Mouse (Mus musculus) limb, embryonic 10.5 days (tissue): ENCODE data around the gene Trim62. TPM values are rescaled to one million over a fixed set of nuclear protein-coding genes. Genes with fewer than 3 reads are reported as not detected.

Experiments used
- DNase-seq: peaks from one replicate; pipeline ENCODE4 v3.0.0-alpha.2; 2017; ENCODE audit warnings: low spot score
- H3K27ac ChIP-seq: fragments of 300-500 bp; sonication (generic); 2 replicates; pipeline ENCODE4 v1.5.1; 2016; ENCODE audit warnings: mild to moderate bottlenecking
- H3K27me3 ChIP-seq: fragments of 300-500 bp; sonication (generic); 2 replicates; pipeline ENCODE4 v1.6.1; 2016; ENCODE audit warnings: low read depth, mild to moderate bottlenecking; ENCODE audit not compliant: poor library complexity, severe bottlenecking
- H3K36me3 ChIP-seq: fragments of 300-500 bp; sonication (generic); 2 replicates; pipeline ENCODE4 v1.6.1; 2016; ENCODE audit warnings: mild to moderate bottlenecking, moderate library complexity
- H3K4me1 ChIP-seq: fragments of 300-500 bp; sonication (generic); 2 replicates; pipeline ENCODE4 v1.6.1; 2016
- H3K4me3 ChIP-seq: fragments of 300-500 bp; sonication (generic); 2 replicates; pipeline ENCODE4 v1.5.1; 2016; ENCODE audit warnings: mild to moderate bottlenecking, moderate library complexity
- H3K9me3 ChIP-seq: fragments of 300-500 bp; sonication (generic); replicated peaks from 2 replicates; pipeline ENCODE4 v1.6.1; 2016; ENCODE audit warnings: mild to moderate bottlenecking
- WGBS: fragments of 180-500 bp; shearing (Covaris S2); methylation state at CpG from one replicate; pipeline ENCODE4 v1.1.7; 2016; 5-methylcytosine and 5-hydroxymethylcytosine counted together
- polyA plus RNA-seq: library from polyadenylated mRNA; unstranded; fragments of >200 nt; fragmentation: Nextera tagmentation; extraction: Ambion mirVana; gene quantifications from 2 replicates; pipeline ENCODE4 v1.2.1, GENCODE M21; 2016

Trim62 gene
- polyA plus RNA-seq, 1 experiment from 2014 or later = 8.2 TPM

DNA sequence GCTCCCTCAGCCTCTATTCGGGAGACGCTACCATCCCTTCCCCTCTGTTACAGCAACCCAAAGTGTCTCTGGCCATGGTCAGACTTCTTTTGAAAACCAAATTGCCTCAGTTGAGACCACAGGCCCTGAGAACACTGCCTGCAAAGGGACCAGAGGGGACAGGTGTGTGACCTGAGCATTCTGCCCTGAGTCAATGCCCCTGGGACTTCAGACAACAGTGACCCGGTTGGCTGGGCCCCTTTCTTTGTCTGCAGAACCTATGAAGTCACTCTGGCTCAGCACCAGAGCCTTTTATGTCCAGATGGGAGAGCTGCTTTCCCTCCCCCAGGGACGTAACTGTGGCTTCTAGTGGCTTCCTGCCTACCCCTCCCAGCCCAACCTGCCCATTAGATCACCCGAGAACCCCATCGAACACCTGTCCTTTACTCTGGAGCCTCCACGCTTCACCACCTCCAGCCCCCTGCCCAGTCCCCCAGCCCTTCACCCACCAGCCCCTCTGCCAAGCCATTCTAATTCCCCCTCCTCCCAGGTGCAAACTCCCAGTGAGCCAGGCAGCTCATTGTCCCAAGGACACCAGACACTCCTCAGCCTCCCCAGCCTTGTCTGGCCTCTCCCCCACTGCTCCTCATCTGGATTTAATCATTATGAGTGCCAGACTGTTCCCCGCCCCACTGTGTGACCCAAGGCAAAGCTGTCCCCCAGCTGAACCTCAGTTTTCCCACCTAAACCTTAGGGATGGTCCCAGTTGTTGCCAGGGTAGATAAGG lies 20.8 kb downstream of the Trim62 start:
- H3K36me3 ChIP-seq = peaks cover 30% of the 10 kb centered on the region
- H3K4me1 ChIP-seq = peaks cover 72% of the 10 kb centered on the region
- H3K27me3 ChIP-seq = no peaks in the 10 kb centered on the region
- peak overlapping the region; percentile 91 for H3K27ac ChIP-seq
- peak overlapping the region; percentile 22 for H3K4me3 ChIP-seq
- peak; percentile 74 for DNase-seq
- WGBS = 38% methylated on average over 8 of the region's 8 CpGs
- H3K9me3 ChIP-seq = no peaks in the 10 kb centered on the region

GRCm38 (mm10) chr4:128905251-128905650 lies 21.9 kb downstream of the Trim62 start:
- Histone ChIP-seq H3K36me3 (peaks cover 40% of the 10 kb centered on the region), H3K27me3 (no peaks in the 10 kb centered on the region), H3K9me3 (no peaks in the 10 kb centered on the region), H3K4me3 (peak overlapping the region; percentile 22), H3K4me1 (peaks cover 62% of the 10 kb centered on the region), H3K27ac (peak overlapping the region; percentile 91)
- 6% methylated on average over 8 of the region's 8 CpGs for WGBS
- peak; percentile 54 for DNase-seq

DNA sequence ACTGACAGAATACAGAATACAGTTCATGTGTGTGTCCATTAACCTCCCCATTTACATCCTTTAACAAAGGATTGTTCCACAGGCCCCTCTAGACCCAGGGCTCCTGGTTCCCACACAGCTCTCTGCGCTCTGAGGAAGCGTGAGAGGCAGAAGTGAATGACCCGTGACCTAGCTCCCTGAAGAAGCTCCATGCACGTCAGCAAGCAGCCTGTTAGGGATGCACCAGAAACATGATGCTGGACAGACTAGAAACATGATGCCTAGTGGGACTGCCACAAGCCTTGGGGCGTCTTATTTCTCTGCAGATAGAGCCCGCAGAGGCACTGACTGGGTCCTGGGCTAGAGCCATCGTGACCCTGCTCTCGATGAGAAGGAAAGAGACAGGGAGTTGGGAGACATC lies 23.4 kb downstream of the Trim62 start:
- peak overlapping the region; percentile 13; the same call in 1 of the 2 replicates for H3K4me3 ChIP-seq
- 24% methylated on average over 8 of the region's 8 CpGs for WGBS
- H3K27me3 ChIP-seq = no peaks in the 10 kb centered on the region
- H3K36me3 ChIP-seq = peaks cover 33% of the 10 kb centered on the region
- H3K9me3 ChIP-seq = no peaks in the 10 kb centered on the region
- peaks cover 57% of the 10 kb centered on the region for H3K4me1 ChIP-seq
- peak overlapping the region; percentile 91 for H3K27ac ChIP-seq
- DNase-seq = no peak

DNA sequence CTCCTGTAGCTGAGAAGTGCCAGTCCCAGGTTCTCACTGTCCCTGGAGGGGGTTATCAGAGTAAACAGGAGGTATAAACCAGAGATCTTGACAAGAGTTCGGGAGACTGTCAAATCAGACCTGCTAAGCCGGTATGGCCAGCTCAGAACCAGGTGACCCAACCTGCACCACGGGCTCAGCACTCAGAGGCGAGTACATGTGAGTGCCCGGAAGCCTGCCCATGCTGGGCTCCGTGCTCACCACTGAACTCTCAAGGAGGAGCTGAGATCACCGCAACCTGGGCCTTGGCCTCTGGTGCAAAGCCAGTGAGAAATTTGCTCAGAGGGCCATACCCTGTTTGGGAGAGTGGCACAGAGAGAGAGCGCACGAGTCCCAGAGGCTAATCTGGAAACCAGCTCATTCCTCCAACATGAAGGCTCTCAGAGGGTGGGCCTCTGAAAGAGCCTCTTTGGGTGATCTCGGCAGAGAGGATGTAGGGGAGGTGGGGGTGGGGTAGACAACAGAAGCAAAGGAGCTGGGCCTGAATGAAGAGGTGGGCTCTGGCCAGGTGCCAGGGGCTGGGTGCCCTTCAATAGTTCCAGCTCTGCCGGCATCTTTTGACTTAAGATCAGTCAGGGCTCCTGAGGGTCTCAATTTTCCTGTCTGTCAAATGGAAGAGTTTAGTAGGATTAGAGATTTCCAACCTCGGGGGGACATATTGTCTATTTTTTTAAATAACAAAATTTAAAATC lies 24.0 kb downstream of the Trim62 start:
- Histone ChIP-seq H3K36me3 (peaks cover 30% of the 10 kb centered on the region), H3K27me3 (no peaks in the 10 kb centered on the region), H3K4me1 (peaks cover 57% of the 10 kb centered on the region), H3K9me3 (no peaks in the 10 kb centered on the region), H3K4me3 (peak overlapping the region; percentile 13; the same call in 1 of the 2 replicates), H3K27ac (peak overlapping the region; percentile 91)
- DNase-seq = peak; percentile 46
- WGBS = 76% methylated on average over 12 of the region's 12 CpGs

- Histone ChIP-seq H3K9me3 (no peaks in the 10 kb centered on the region), H3K27me3 (no peaks in the 10 kb centered on the region), H3K27ac (no peak overlapping the region), H3K4me3 (no peak overlapping the region), H3K4me1 (peaks cover 50% of the 10 kb centered on the region), H3K36me3 (peaks cover 19% of the 10 kb centered on the region)
- DNase-seq = peak; percentile 71
- 65% methylated on average over 24 of the region's 24 CpGs for whole genome bisulfite sequencing
Measured at GRCm38 (mm10) chr4:128908586-128909377, 25.4 kb downstream of the Trim62 start.

GRCm38 (mm10) chr4:128909378-128909831 lies 26.0 kb downstream of the Trim62 start:
- H3K27me3 ChIP-seq = no peaks in the 10 kb centered on the region
- H3K36me3 ChIP-seq = peaks cover 19% of the 10 kb centered on the region
- WGBS = 92% methylated on average over 14 of the region's 14 CpGs
- H3K27ac ChIP-seq = no peak overlapping the region
- no peaks in the 10 kb centered on the region for H3K9me3 ChIP-seq
- H3K4me1 ChIP-seq = peaks cover 43% of the 10 kb centered on the region
- no peak overlapping the region for H3K4me3 ChIP-seq
- DNase-seq = no peak

GRCm38 (mm10) chr4:128910276-128911063 lies 27.1 kb downstream of the Trim62 start:
- no peaks in the 10 kb centered on the region for H3K9me3 ChIP-seq
- no peak overlapping the region for H3K27ac ChIP-seq
- WGBS = 84% methylated on average over 8 of the region's 8 CpGs
- DNase-seq = no peak
- H3K27me3 ChIP-seq = no peaks in the 10 kb centered on the region
- H3K4me3 ChIP-seq = no peak overlapping the region
- H3K4me1 ChIP-seq = peaks cover 33% of the 10 kb centered on the region
- peaks cover 19% of the 10 kb centered on the region for H3K36me3 ChIP-seq

GRCm38 (mm10) chr4:128912085-128912484 lies 28.7 kb downstream of the Trim62 start:
- peaks cover 19% of the 10 kb centered on the region for H3K36me3 ChIP-seq
- no peaks in the 10 kb centered on the region for H3K9me3 ChIP-seq
- no peak for DNase-seq
- 90% methylated on average over 10 of the region's 10 CpGs for WGBS
- no peak overlapping the region for H3K27ac ChIP-seq
- H3K4me3 ChIP-seq = no peak overlapping the region
- peaks cover 17% of the 10 kb centered on the region for H3K4me1 ChIP-seq
- no peaks in the 10 kb centered on the region for H3K27me3 ChIP-seq

- peak; percentile 77 for DNase-seq
- Histone ChIP-seq H3K36me3 (peaks cover 18% of the 10 kb centered on the region), H3K4me1 (peaks cover 7% of the 10 kb centered on the region; the same call in 1 of the 2 replicates), H3K4me3 (no peak overlapping the region), H3K27ac (no peak overlapping the region), H3K27me3 (no peaks in the 10 kb centered on the region), H3K9me3 (no peaks in the 10 kb centered on the region)
- WGBS = 24% methylated on average over 4 of the region's 4 CpGs
Measured at GRCm38 (mm10) chr4:128913794-128914193, 30.4 kb downstream of the Trim62 start.

GRCm38 (mm10) chr4:128917119-128917518 lies 33.7 kb downstream of the Trim62 start:
- peaks cover 3% of the 10 kb centered on the region; the same call in 1 of the 2 replicates for H3K4me1 ChIP-seq
- H3K27ac ChIP-seq = no peak overlapping the region
- H3K27me3 ChIP-seq = no peaks in the 10 kb centered on the region
- no peaks in the 10 kb centered on the region for H3K9me3 ChIP-seq
- no peak overlapping the region for H3K4me3 ChIP-seq
- 76% methylated on average over 3 of the region's 3 CpGs for WGBS
- no peaks in the 10 kb centered on the region for H3K36me3 ChIP-seq
- DNase-seq = no peak

DNA sequence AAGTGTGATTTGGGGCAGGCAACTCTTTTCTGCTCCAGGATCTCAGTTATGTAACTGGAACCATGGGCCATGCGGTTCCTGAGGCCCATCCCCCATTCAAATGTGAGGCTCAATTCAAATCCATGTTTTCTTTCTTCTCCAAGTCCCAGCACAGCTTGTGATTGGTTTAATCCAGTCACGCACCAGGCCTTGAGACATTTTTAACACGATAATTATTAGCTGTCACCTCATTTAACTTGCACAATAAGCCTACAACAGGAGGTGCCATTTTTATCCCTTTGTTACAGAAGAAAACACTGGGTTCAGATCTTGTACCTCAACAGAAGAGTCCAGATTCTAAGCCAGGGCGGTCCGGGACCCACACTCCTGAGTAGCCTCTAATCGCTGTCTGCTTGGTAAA lies 34.4 kb downstream of the Trim62 start:
- no peaks in the 10 kb centered on the region for H3K36me3 ChIP-seq
- DNase-seq = no peak
- H3K27me3 ChIP-seq = no peaks in the 10 kb centered on the region; the same call in 1 of the 2 replicates
- no peaks in the 10 kb centered on the region for H3K9me3 ChIP-seq
- H3K27ac ChIP-seq = no peak overlapping the region
- peaks cover 3% of the 10 kb centered on the region; the same call in 1 of the 2 replicates for H3K4me1 ChIP-seq
- no peak overlapping the region for H3K4me3 ChIP-seq
- 93% methylated on average over 6 of the region's 6 CpGs for WGBS

DNA sequence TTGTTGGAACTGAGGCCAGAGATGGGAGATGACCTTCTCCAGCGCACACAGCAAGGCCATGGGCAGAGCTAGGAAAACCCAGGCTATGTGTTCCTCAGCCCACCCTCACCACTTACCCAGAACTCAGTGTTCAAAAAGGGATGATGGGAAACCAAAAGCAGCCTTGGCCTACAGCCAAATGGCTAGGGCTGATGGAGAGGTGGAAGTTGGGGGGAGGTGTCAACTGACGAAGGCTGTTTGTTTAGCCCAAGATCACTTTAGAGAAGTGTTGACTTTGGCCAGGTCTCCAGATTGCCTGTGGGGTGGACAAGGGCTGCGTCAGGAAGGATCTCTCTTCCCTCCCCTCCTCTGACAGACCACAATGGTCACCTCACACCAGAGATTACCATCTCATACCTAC lies 34.8 kb downstream of the Trim62 start:
- Histone ChIP-seq H3K27ac (no peak overlapping the region), H3K9me3 (no peaks in the 10 kb centered on the region), H3K4me3 (no peak overlapping the region), H3K4me1 (peaks cover 3% of the 10 kb centered on the region; the same call in 1 of the 2 replicates), H3K27me3 (peaks cover 3% of the 10 kb centered on the region; the same call in 1 of the 2 replicates), H3K36me3 (no peaks in the 10 kb centered on the region)
- WGBS = 37% methylated on average over 3 of the region's 3 CpGs
- DNase-seq = no peak
